Mouse (Mus musculus): ENCODE results near the gene Nmnat2.

DNA sequence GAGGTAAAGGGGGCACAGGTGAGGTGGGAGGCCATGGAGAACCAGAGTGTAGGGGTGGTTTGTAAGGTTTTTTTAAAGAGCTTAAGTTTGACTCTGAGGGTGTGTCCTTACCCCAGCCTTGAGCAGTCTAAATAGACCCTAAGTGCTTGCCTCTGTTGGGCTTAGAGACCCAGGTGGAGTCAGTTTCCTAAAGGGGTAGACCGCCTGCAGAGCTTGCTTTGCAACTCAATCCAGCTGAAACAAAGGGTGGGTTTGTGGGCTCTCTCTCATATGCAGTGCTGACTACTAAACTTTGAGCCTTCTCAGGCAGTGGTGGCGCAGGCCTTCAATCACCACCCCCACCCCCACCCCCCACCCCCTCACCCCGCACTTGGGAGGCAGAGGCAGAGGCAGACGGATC lies 11.8 kb upstream of the Nmnat2 start:
- TF ChIP-seq POLR2A (IDR thresholded peaks at IDR 0.05; ENCODE audit: control insufficient read depth in 1 of 2, insufficient read depth in 1 of 2, low read depth in 1 of 2, low read length in 2 of 2, poor library complexity in 1 of 2): no peak
- no peak for TF ChIP-seq BHLHE40 (IDR thresholded peaks at IDR 0.05; ENCODE audit: borderline replicate concordance, low read depth, low read length)
- no peak for TF ChIP-seq USF1 (IDR thresholded peaks at IDR 0.05; ENCODE audit: low read depth, low read length)
- TF ChIP-seq NRF1 (IDR thresholded peaks at IDR 0.05; ENCODE audit: insufficient read depth, low read depth, low read length, poor library complexity, severe bottlenecking): no peak
- no peak for TF ChIP-seq POLR2AphosphoS2 (IDR thresholded peaks at IDR 0.05; ENCODE audit: low read length)

Data from MEL (cell line).